Mouse (Mus musculus): ENCODE results near the gene Bnipl. TPM values are rescaled to one million over a fixed set of nuclear protein-coding genes. Genes with fewer than 3 reads are reported as not detected.

Gene Bnipl
- 0.68 TPM in 1 of 2 replicates, not detected in the other for polyA plus RNA-seq (2015; fragmentation: Nextera tagmentation; extraction: Ambion mirVana)

GRCm38 (mm10) chr3:95250783-95251424 is at the start of gene Bnipl:
Gene Bnipl, minus strand, starts transcription at chr3:95251193.

GRCm38 (mm10) chr3:95281216-95282126 is 30.5 kb upstream of the Bnipl start, which contains the start of the genes Mindy1 and Prune1:
Gene Mindy1, plus strand, starts transcription at chr3:95281345.
Gene Prune1, minus strand, starts transcription at chr3:95282076.

GRCm38 (mm10) chr3:95241498-95241897 is 9.5 kb downstream of the Bnipl start, which contains the start of gene Gm128:
Gene Gm128, minus strand, starts transcription at chr3:95241598.

GRCm38 (mm10) chr3:95231298-95232221 is 19.4 kb downstream of the Bnipl start, which contains the start of gene Mllt11:
Gene Mllt11, minus strand, starts transcription at chr3:95232171.

GRCm38 (mm10) chr3:95228148-95228893 is 22.7 kb downstream of the Bnipl start, which contains the start of gene Cdc42se1:
Gene Cdc42se1, plus strand, starts transcription at chr3:95228732.

GRCm38 (mm10) chr3:95217255-95218134 is 33.5 kb downstream of the Bnipl start, which contains the start of gene Gabpb2:
Gene Gabpb2, minus strand, starts transcription at chr3:95217916.

Other genes with a start within 250 kb of the Bnipl start
- gene Zfp687, start 235.7 kb downstream of the Bnipl start, polyA plus RNA-seq (2015; fragmentation: Nextera tagmentation; extraction: Ambion mirVana): 8.7 and 8.9 TPM in 2 replicates
- gene Psmd4, start 208.6 kb downstream of the Bnipl start, polyA plus RNA-seq (2015; fragmentation: Nextera tagmentation; extraction: Ambion mirVana): 239 and 251 TPM in 2 replicates
- 11.1 and 11.3 TPM in 2 replicates for gene Pip5k1a, start 144.3 kb downstream of the Bnipl start, polyA plus RNA-seq (2015; fragmentation: Nextera tagmentation; extraction: Ambion mirVana)
- gene Vps72, start 140.2 kb downstream of the Bnipl start, polyA plus RNA-seq (2015; fragmentation: Nextera tagmentation; extraction: Ambion mirVana): 70.5 and 72.7 TPM in 2 replicates
- 226 and 267 TPM in 2 replicates for gene Tmod4, start 126.7 kb downstream of the Bnipl start, polyA plus RNA-seq (2015; fragmentation: Nextera tagmentation; extraction: Ambion mirVana)
- 61.6 and 62.7 TPM in 2 replicates for gene Scnm1, start 117.2 kb downstream of the Bnipl start, polyA plus RNA-seq (2015; fragmentation: Nextera tagmentation; extraction: Ambion mirVana)
- 11.3 and 11.4 TPM in 2 replicates for gene Lysmd1, start 117.1 kb downstream of the Bnipl start, polyA plus RNA-seq (2015; fragmentation: Nextera tagmentation; extraction: Ambion mirVana)
- gene Tnfaip8l2, start 108.8 kb downstream of the Bnipl start, polyA plus RNA-seq (2015; fragmentation: Nextera tagmentation; extraction: Ambion mirVana): 6.2 and 9.2 TPM in 2 replicates
- gene Sema6c, start 90.7 kb downstream of the Bnipl start, polyA plus RNA-seq (2015; fragmentation: Nextera tagmentation; extraction: Ambion mirVana): 13.3 and 17.6 TPM in 2 replicates
- 3.7 and 4.0 TPM in 2 replicates for gene Gabpb2, start 33.3 kb downstream of the Bnipl start, polyA plus RNA-seq (2015; fragmentation: Nextera tagmentation; extraction: Ambion mirVana)
- gene Cdc42se1, start 22.5 kb downstream of the Bnipl start, polyA plus RNA-seq (2015; fragmentation: Nextera tagmentation; extraction: Ambion mirVana): 42.7 and 52.8 TPM in 2 replicates
- gene Mllt11, start 19.0 kb downstream of the Bnipl start, polyA plus RNA-seq (2015; fragmentation: Nextera tagmentation; extraction: Ambion mirVana): 19.1 and 23.1 TPM in 2 replicates
- gene Gm128, start 9.6 kb downstream of the Bnipl start, polyA plus RNA-seq (2015; fragmentation: Nextera tagmentation; extraction: Ambion mirVana): 0.13 and 0.23 TPM in 2 replicates
- 29.2 and 32.7 TPM in 2 replicates for gene Mindy1, start 30.2 kb upstream of the Bnipl start, polyA plus RNA-seq (2015; fragmentation: Nextera tagmentation; extraction: Ambion mirVana)
- 68.2 and 79.3 TPM in 2 replicates for gene Prune1, start 30.9 kb upstream of the Bnipl start, polyA plus RNA-seq (2015; fragmentation: Nextera tagmentation; extraction: Ambion mirVana)
- 0.45 and 1.9 TPM in 2 replicates for gene Anxa9, start 56.0 kb upstream of the Bnipl start, polyA plus RNA-seq (2015; fragmentation: Nextera tagmentation; extraction: Ambion mirVana)
- gene Cers2, start 63.6 kb upstream of the Bnipl start, polyA plus RNA-seq (2015; fragmentation: Nextera tagmentation; extraction: Ambion mirVana): 62.6 and 73.1 TPM in 2 replicates
- gene Setdb1, start 106.0 kb upstream of the Bnipl start, polyA plus RNA-seq (2015; fragmentation: Nextera tagmentation; extraction: Ambion mirVana): 9.6 and 10.0 TPM in 2 replicates
- not detected in 2 replicates for gene 4930558C23Rik, start 151.6 kb upstream of the Bnipl start, polyA plus RNA-seq (2015; fragmentation: Nextera tagmentation; extraction: Ambion mirVana)
- 19.9 and 21.1 TPM in 2 replicates for gene Arnt, start 183.2 kb upstream of the Bnipl start, polyA plus RNA-seq (2015; fragmentation: Nextera tagmentation; extraction: Ambion mirVana)
- gene Ctsk, start 248.1 kb upstream of the Bnipl start, polyA plus RNA-seq (2015; fragmentation: Nextera tagmentation; extraction: Ambion mirVana): 39.3 and 52.6 TPM in 2 replicates

All from skeletal muscle tissue, postnatal 0 days (tissue).